15 mouse cellular contexts compared by ENCODE assay signal in genomic region chr5:131575733-131576265, GRCm38 (mm10).
A peak's percentile ranks its signal among the peaks of the same experiment; 100 is the strongest.
DNase-seq lines count a peak whose midpoint lies in the region; ATAC-seq and TF ChIP-seq lines count a peak whose summit lies in the region.
"Had no signal": no experiment of that assay in that cellular context is flagged by ENCODE, and none has a peak within 500 bp of the region (broad histone marks: within the 10 kb centered on the region; RNA-seq: fewer than 3 reads in every experiment).

No protein-coding gene starts in this region.

- ATAC-seq in forebrain, embryonic 12.5 days (ENCODE audit: low FRiP score) = peak; percentile 42; the same call in 1 of the 2 replicates
- ATAC-seq in forebrain, embryonic 16.5 days = no peak
- ATAC-seq in lung, embryonic 14.5 days (ENCODE audit: insufficient read depth) = no peak
- ATAC-seq in forebrain, embryonic 13.5 days = no peak
- no peak for ATAC-seq in midbrain, postnatal 0 days (ENCODE audit: low FRiP score)
- ATAC-seq in frontal cortex, adult (ENCODE audit: low TSS enrichment) = no peak
- ATAC-seq: liver, embryonic 12.5 days had no signal

- peaks cover 33% of the 10 kb centered on the region for H3K27me3 ChIP-seq in forebrain, embryonic 12.5 days
- H3K27me3 ChIP-seq in forebrain, embryonic 16.5 days (replicated peaks; ENCODE audit: control insufficient read depth, insufficient read depth, low read length) = no peaks in the 10 kb centered on the region
- no peaks in the 10 kb centered on the region for H3K27me3 ChIP-seq in lung, embryonic 14.5 days (ENCODE audit: insufficient read depth, low read length)
- H3K27me3 ChIP-seq in forebrain, embryonic 13.5 days = no peaks in the 10 kb centered on the region
- no peaks in the 10 kb centered on the region for H3K27me3 ChIP-seq in midbrain, postnatal 0 days (ENCODE audit: insufficient read depth, low read length)
- H3K27me3 ChIP-seq: liver, embryonic 12.5 days had no signal

- no peak overlapping the region for H3K4me3 ChIP-seq in forebrain, embryonic 12.5 days (replicated peaks)
- no peak overlapping the region for H3K4me3 ChIP-seq in forebrain, embryonic 16.5 days (replicated peaks; ENCODE audit: low read length)
- no peak overlapping the region for H3K4me3 ChIP-seq in lung, embryonic 14.5 days (ENCODE audit: low read depth, low read length)
- H3K4me3 ChIP-seq in forebrain, embryonic 13.5 days = no peak overlapping the region
- H3K4me3 ChIP-seq in midbrain, postnatal 0 days (ENCODE audit: low read depth, low read length) = no peak overlapping the region
- H3K4me3 ChIP-seq: liver, embryonic 12.5 days had no signal

- H3K9ac ChIP-seq in forebrain, embryonic 12.5 days = no peak overlapping the region
- no peak overlapping the region for H3K9ac ChIP-seq in forebrain, embryonic 16.5 days (replicated peaks; ENCODE audit: low read depth, low read length)
- no peak overlapping the region for H3K9ac ChIP-seq in lung, embryonic 14.5 days
- no peak overlapping the region for H3K9ac ChIP-seq in forebrain, embryonic 13.5 days
- no peak overlapping the region for H3K9ac ChIP-seq in midbrain, postnatal 0 days (replicated peaks; ENCODE audit: low read length, poor library complexity, severe bottlenecking)
- H3K9ac ChIP-seq: liver, embryonic 12.5 days had no signal

- DNase-seq in lung, embryonic 14.5 days = peak; percentile 60
- no peak for DNase-seq in lung, postnatal 14 days
- peak; percentile 62 for DNase-seq in midbrain, postnatal 0 days (ENCODE audit: low spot score)
- no peak for DNase-seq in left cerebral cortex, adult 11 months (ENCODE audit: low spot score)
- DNase-seq: adrenal gland, adult 2 months; B cell, adult 2 months; kidney, postnatal 10 days; right cerebral cortex, postnatal 25 days; thymus, postnatal 36 days had no signal

- TF ChIP-seq CTCF in lung, embryonic 14.5 days (IDR thresholded peaks at IDR 0.05; ENCODE audit: low read depth) = peak; percentile 52
- peak; percentile 75 for TF ChIP-seq CTCF in midbrain, postnatal 0 days (IDR thresholded peaks at IDR 0.05)

- no peaks in the 10 kb centered on the region for H3K9me3 ChIP-seq in forebrain, embryonic 12.5 days
- no peaks in the 10 kb centered on the region for H3K9me3 ChIP-seq in forebrain, embryonic 16.5 days (ENCODE audit: control insufficient read depth, low read length)
- H3K9me3 ChIP-seq in lung, embryonic 14.5 days (ENCODE audit: low read depth, low read length) = no peaks in the 10 kb centered on the region
- H3K9me3 ChIP-seq in forebrain, embryonic 13.5 days (replicated peaks) = no peaks in the 10 kb centered on the region
- H3K9me3 ChIP-seq in midbrain, postnatal 0 days (ENCODE audit: low read length) = no peaks in the 10 kb centered on the region
- H3K9me3 ChIP-seq: liver, embryonic 12.5 days had no signal

- H3K27ac ChIP-seq in forebrain, embryonic 12.5 days = peak overlapping the region; percentile 88
- no peak overlapping the region for H3K27ac ChIP-seq in forebrain, embryonic 16.5 days (ENCODE audit: low read length)
- no peak overlapping the region for H3K27ac ChIP-seq in lung, embryonic 14.5 days (ENCODE audit: low read depth)
- peak overlapping the region; percentile 44 for H3K27ac ChIP-seq in forebrain, embryonic 13.5 days
- no peak overlapping the region for H3K27ac ChIP-seq in midbrain, postnatal 0 days (ENCODE audit: low read depth, low read length)
- H3K27ac ChIP-seq: liver, embryonic 12.5 days; macrophage had no signal

- H3K4me1 ChIP-seq in forebrain, embryonic 12.5 days = peaks cover 32% of the 10 kb centered on the region
- H3K4me1 ChIP-seq in forebrain, embryonic 16.5 days (replicated peaks; ENCODE audit: control insufficient read depth, insufficient read depth, low read length) = peaks cover 32% of the 10 kb centered on the region
- no peaks in the 10 kb centered on the region for H3K4me1 ChIP-seq in lung, embryonic 14.5 days (ENCODE audit: insufficient read depth)
- H3K4me1 ChIP-seq in forebrain, embryonic 13.5 days = peaks cover 35% of the 10 kb centered on the region
- H3K4me1 ChIP-seq in midbrain, postnatal 0 days (ENCODE audit: insufficient read depth, low read length) = no peaks in the 10 kb centered on the region
- H3K4me1 ChIP-seq: liver, embryonic 12.5 days had no signal

- 50% methylated on average over 11 of the region's 11 CpGs for WGBS in forebrain, embryonic 12.5 days
- WGBS in forebrain, embryonic 16.5 days = 44% methylated on average over 11 of the region's 11 CpGs
- WGBS in lung, embryonic 14.5 days = 67% methylated on average over 11 of the region's 11 CpGs
- WGBS in forebrain, embryonic 13.5 days = 46% methylated on average over 11 of the region's 11 CpGs
- WGBS in midbrain, postnatal 0 days = 54% methylated on average over 11 of the region's 11 CpGs

- no peak overlapping the region for H3K4me2 ChIP-seq in forebrain, embryonic 12.5 days
- no peak overlapping the region for H3K4me2 ChIP-seq in forebrain, embryonic 16.5 days (ENCODE audit: low read length)
- no peak overlapping the region for H3K4me2 ChIP-seq in lung, embryonic 14.5 days
- no peak overlapping the region for H3K4me2 ChIP-seq in forebrain, embryonic 13.5 days
- no peak overlapping the region for H3K4me2 ChIP-seq in midbrain, postnatal 0 days (ENCODE audit: low read depth, low read length, poor library complexity, severe bottlenecking)
- H3K4me2 ChIP-seq: liver, embryonic 12.5 days had no signal

- H3K36me3 ChIP-seq in forebrain, embryonic 12.5 days (replicated peaks) = no peaks in the 10 kb centered on the region
- H3K36me3 ChIP-seq in forebrain, embryonic 16.5 days (ENCODE audit: control insufficient read depth, insufficient read depth) = no peaks in the 10 kb centered on the region
- no peaks in the 10 kb centered on the region for H3K36me3 ChIP-seq in lung, embryonic 14.5 days (ENCODE audit: insufficient read depth)
- H3K36me3 ChIP-seq in forebrain, embryonic 13.5 days (ENCODE audit: poor library complexity, severe bottlenecking) = peaks cover 4% of the 10 kb centered on the region; the same call in 1 of the 2 replicates
- H3K36me3 ChIP-seq in midbrain, postnatal 0 days (ENCODE audit: insufficient read depth, low read length) = no peaks in the 10 kb centered on the region
- H3K36me3 ChIP-seq: liver, embryonic 12.5 days had no signal

Comparison
In these comparisons a context has a peak if more than half of its experiments do, and no peak if none do; other contexts are left out.
1. H3K27ac ChIP-seq: peak in forebrain, embryonic 12.5 days (single experiment) and forebrain, embryonic 13.5 days (single experiment); none in forebrain, embryonic 16.5 days (single experiment), lung, embryonic 14.5 days (single experiment) and midbrain, postnatal 0 days (single experiment).
2. DNase-seq: peak in lung, embryonic 14.5 days (single experiment) and midbrain, postnatal 0 days (single experiment); none in lung, postnatal 14 days (single experiment) and left cerebral cortex, adult 11 months (single experiment).